Mouse (Mus musculus): ENCODE data around the gene Dip2c. TPM values are rescaled to one million over a fixed set of nuclear protein-coding genes. Genes with fewer than 3 reads are reported as not detected.
A peak's percentile ranks its signal among the peaks of the same experiment; 100 is the strongest.

The Dip2c gene
- total and polyA plus RNA-seq, 3 experiments, result 0.04 to 0.14 (median 0.08) TPM

GRCm38 (mm10) chr13:9599334-9600096, 323.2 kb downstream of the Dip2c start:
- no peak for TF ChIP-seq ZKSCAN1 (IDR thresholded peaks at IDR 0.05; ENCODE audit: borderline replicate concordance, low read depth, low read length)
- no peak for TF ChIP-seq CTCF (conservative IDR thresholded peaks at IDR 0.05 in 1 of 2, IDR thresholded peaks at IDR 0.05 in 1 of 2; ENCODE audit: low read depth in 2 of 2, low read length in 2 of 2)
- no peak for TF ChIP-seq EP300 (IDR thresholded peaks at IDR 0.05; ENCODE audit: low read length)
- no peak for TF ChIP-seq IRF4 (IDR thresholded peaks at IDR 0.05; ENCODE audit: low read depth, low read length)
- no peak for TF ChIP-seq PAX5 (IDR thresholded peaks at IDR 0.05; ENCODE audit: low read length)
- no peak for TF ChIP-seq ZMIZ1 (IDR thresholded peaks at IDR 0.05; ENCODE audit: low read depth, low read length)
- no peak for TF ChIP-seq CHD2 (IDR thresholded peaks at IDR 0.05; ENCODE audit: low read length)
- no peak for TF ChIP-seq ETS1 (conservative IDR thresholded peaks at IDR 0.05; ENCODE audit: low read depth, low read length)
- TF ChIP-seq TCF12 (IDR thresholded peaks at IDR 0.05; ENCODE audit: low read depth, low read length), result no peak
- TF ChIP-seq E2F4 (IDR thresholded peaks at IDR 0.05; ENCODE audit: insufficient replicate concordance, low read depth, low read length), result no peak
- TF ChIP-seq SMC3 (IDR thresholded peaks at IDR 0.05; ENCODE audit: low read depth, low read length), result no peak
- TF ChIP-seq NRF1 (IDR thresholded peaks at IDR 0.05; ENCODE audit: low read depth, low read length), result no peak
- no peak for TF ChIP-seq POLR2AphosphoS2 (IDR thresholded peaks at IDR 0.05; ENCODE audit: low read depth, low read length)
- H3K4me2 ChIP-seq (ENCODE audit: insufficient read depth, low read depth, poor library complexity, severe bottlenecking), result no peak overlapping the region
- peaks cover 2 to 5% of the 10 kb centered on the region in 2 experiments; a peak in 2 of 4 replicates for H3K4me1 ChIP-seq (ENCODE audit: control insufficient read depth in 1 of 2, insufficient read depth in 2 of 2)
- dilution Hi-C loops (cut with MboI; ENCODE audit: extremely low pct_ligation_motif_present, extremely low pct_unique_long_range_greater_than_20kb, low sequenced_read_pairs) (no loop called here), in situ Hi-C loops (cut with MboI; ENCODE audit: low pct_ligation_motif_present, low pct_unique_long_range_greater_than_20kb, low sequenced_read_pairs) (no loop called here)
- H3K27ac ChIP-seq (ENCODE audit: insufficient read depth, low read depth), result no peak overlapping the region
- peak; percentile 16 for DNase-seq (ENCODE audit: extremely low read depth)
- no peaks in the 10 kb centered on the region for H3K27me3 ChIP-seq (replicated peaks)
- no peaks in the 10 kb centered on the region for H3K36me3 ChIP-seq (replicated peaks in 1 of 2; ENCODE audit: control insufficient read depth in 1 of 2, insufficient read depth in 1 of 2, low read length in 1 of 2)
- no peaks in the 10 kb centered on the region for H3K9me3 ChIP-seq (replicated peaks; ENCODE audit: low read length)
- no peak overlapping the region for H3K4me3 ChIP-seq (replicated peaks in 1 of 3; ENCODE audit: low read depth in 2 of 3, low read length in 2 of 3, poor library complexity in 1 of 3)
- H3K79me2 ChIP-seq (replicated peaks; ENCODE audit: control insufficient read depth, extremely low read depth, insufficient read depth, poor library complexity, severe bottlenecking), result no peaks in the 10 kb centered on the region
- H3K9ac ChIP-seq (ENCODE audit: insufficient read depth, low read depth), result no peak overlapping the region

GRCm38 (mm10) chr13:9601350-9601749, 325.0 kb downstream of the Dip2c start:
- TF ChIP-seq MYC (IDR thresholded peaks at IDR 0.05; ENCODE audit: low read depth, low read length) (no peak), MAX (IDR thresholded peaks at IDR 0.05; ENCODE audit: low read length) (no peak), POLR2AphosphoS2 (IDR thresholded peaks at IDR 0.05; ENCODE audit: low read depth, low read length) (no peak), USF2 (conservative IDR thresholded peaks at IDR 0.05; ENCODE audit: low read depth, low read length) (no peak), HCFC1 (IDR thresholded peaks at IDR 0.05; ENCODE audit: low read depth, low read length) (no peak), MEF2A (IDR thresholded peaks at IDR 0.05; ENCODE audit: borderline replicate concordance, low read depth, low read length) (no peak), RCOR1 (conservative IDR thresholded peaks at IDR 0.05; ENCODE audit: low read depth, low read length) (no peak), UBTF (IDR thresholded peaks at IDR 0.05; ENCODE audit: low read depth, low read length) (no peak), RAD21 (IDR thresholded peaks at IDR 0.05; ENCODE audit: low read depth, low read length) (no peak), TCF12 (IDR thresholded peaks at IDR 0.05; ENCODE audit: low read depth, low read length) (no peak), ZNF384 (IDR thresholded peaks at IDR 0.05; ENCODE audit: low read depth, low read length) (no peak), NRF1 (IDR thresholded peaks at IDR 0.05; ENCODE audit: low read depth, low read length) (no peak), ZMIZ1 (IDR thresholded peaks at IDR 0.05; ENCODE audit: low read depth, low read length) (no peak)
- Histone ChIP-seq H3K4me3 (replicated peaks in 1 of 3; ENCODE audit: low read depth in 2 of 3, low read length in 2 of 3, poor library complexity in 1 of 3) (no peak overlapping the region), H3K27ac (ENCODE audit: insufficient read depth, low read depth) (no peak overlapping the region), H3K79me2 (replicated peaks; ENCODE audit: control insufficient read depth, extremely low read depth, insufficient read depth, poor library complexity, severe bottlenecking) (no peaks in the 10 kb centered on the region), H3K4me1 (ENCODE audit: control insufficient read depth in 1 of 2, insufficient read depth in 2 of 2) (peaks cover 2 to 5% of the 10 kb centered on the region in 2 experiments; a peak in 2 of 4 replicates), H3K36me3 (replicated peaks in 1 of 2; ENCODE audit: control insufficient read depth in 1 of 2, insufficient read depth in 1 of 2, low read length in 1 of 2) (no peaks in the 10 kb centered on the region), H3K27me3 (replicated peaks) (no peaks in the 10 kb centered on the region), H3K4me2 (ENCODE audit: insufficient read depth, low read depth, poor library complexity, severe bottlenecking) (no peak overlapping the region), H3K9me3 (replicated peaks; ENCODE audit: low read length) (no peaks in the 10 kb centered on the region), H3K9ac (ENCODE audit: insufficient read depth, low read depth) (no peak overlapping the region)
- dilution Hi-C loops (cut with MboI; ENCODE audit: extremely low pct_ligation_motif_present, extremely low pct_unique_long_range_greater_than_20kb, low sequenced_read_pairs) (no loop called here), in situ Hi-C loops (cut with MboI; ENCODE audit: low pct_ligation_motif_present, low pct_unique_long_range_greater_than_20kb, low sequenced_read_pairs) (no loop called here)
- no peak for DNase-seq (ENCODE audit: extremely low read depth)
